Mouse (Mus musculus): ENCODE results near the gene Dmrtc2.

DNA sequence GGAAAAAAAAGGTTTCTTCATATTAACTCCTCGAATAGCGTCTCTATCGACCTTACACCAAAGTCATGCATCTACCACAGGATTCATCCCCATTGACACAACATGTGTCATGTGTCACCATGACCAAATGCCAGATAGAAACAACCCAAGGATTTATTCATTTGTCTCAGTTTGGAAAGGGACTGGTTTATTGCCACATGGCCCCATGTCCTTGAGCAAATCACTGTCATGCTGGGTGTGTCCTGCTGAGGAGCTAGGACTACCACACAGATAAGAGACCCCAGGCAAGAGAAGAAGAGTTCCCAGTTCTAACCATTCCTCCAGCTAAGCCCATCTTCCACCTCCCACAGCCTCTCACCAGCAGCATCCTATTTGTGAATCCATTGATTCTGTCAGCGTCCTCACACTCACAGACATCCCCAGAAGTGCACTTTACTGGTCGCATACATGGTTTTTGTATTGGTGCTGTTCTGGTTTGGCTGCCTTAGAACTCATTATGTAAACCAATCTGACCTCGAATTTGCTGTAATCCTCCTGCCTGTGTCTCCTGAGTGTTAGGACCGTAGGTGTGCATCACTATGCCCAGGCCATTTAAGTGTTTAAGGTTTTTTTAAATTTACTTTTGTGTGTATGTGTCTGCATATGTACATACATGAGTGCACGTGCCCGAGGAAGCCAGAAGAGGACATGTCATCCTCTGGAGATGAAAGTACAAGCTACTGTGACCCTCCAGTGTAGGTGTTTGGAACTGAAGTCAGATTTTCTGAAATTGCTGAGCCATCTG is 12.8 kb downstream of the Dmrtc2 start:
- TF ChIP-seq CTCF (IDR thresholded peaks at IDR 0.05) (no peak), EP300 (IDR thresholded peaks at IDR 0.05) (no peak)
